Mouse (Mus musculus) stomach, embryonic 16.5 days (tissue): ENCODE measurements around the gene Ppdpf. TPM values are rescaled to one million over a fixed set of nuclear protein-coding genes. Genes with fewer than 3 reads are reported as not detected.
A peak's percentile ranks its signal among the peaks of the same experiment; 100 is the strongest.

Source experiments
- ATAC-seq: fragments of 200-750 bp; cut with Nextera tagmentation; 2 replicates; pipeline ENCODE4 v1.8.0; 2017; ENCODE audit warnings: moderate number of reproducible peaks, moderate TSS enrichment; ENCODE audit not compliant: insufficient read depth, low FRiP score
- H3K27ac ChIP-seq: fragments of 300-500 bp; sonication (generic); 2 replicates; pipeline ENCODE4 v1.5.1; 2014; ENCODE audit warnings: low read length
- H3K27me3 ChIP-seq: fragments of 300-500 bp; sonication (generic); 2 replicates; pipeline ENCODE4 v1.6.1; 2014; ENCODE audit warnings: low read length, control low read depth, mixed read lengths; ENCODE audit not compliant: control insufficient read depth, insufficient read depth
- H3K36me3 ChIP-seq: fragments of 300-500 bp; sonication (generic); 2 replicates; pipeline ENCODE4 v1.6.1; 2014; ENCODE audit warnings: low read length; ENCODE audit not compliant: control insufficient read depth, insufficient read depth
- H3K4me1 ChIP-seq: fragments of 300-500 bp; sonication (generic); 2 replicates; pipeline ENCODE4 v1.6.1; 2014; ENCODE audit warnings: low read length, control low read depth, mixed read lengths; ENCODE audit not compliant: control insufficient read depth, insufficient read depth
- H3K4me2 ChIP-seq: fragments of 300-500 bp; sonication (generic); 2 replicates; pipeline ENCODE4 v1.6.1; 2014; ENCODE audit warnings: low read depth, low read length, mixed read lengths
- H3K4me3 ChIP-seq: fragments of 300-500 bp; sonication (generic); replicated peaks from 2 replicates; pipeline ENCODE4 v1.5.1; 2014; ENCODE audit warnings: mild to moderate bottlenecking, low read length
- H3K9ac ChIP-seq: fragments of 300-500 bp; sonication (generic); 2 replicates; pipeline ENCODE4 v1.6.1; 2014; ENCODE audit warnings: low read length
- H3K9me3 ChIP-seq: fragments of 300-500 bp; sonication (generic); replicated peaks from 2 replicates; pipeline ENCODE4 v1.6.1; 2016; ENCODE audit warnings: low read length, control low read depth; ENCODE audit not compliant: control insufficient read depth
- WGBS: fragments of 180-500 bp; shearing (Covaris S2); extraction: QIAGEN DNeasy Blood & Tissue Kit; methylation state at CpG from one replicate; pipeline ENCODE4 v1.1.7; 2014; 5-methylcytosine and 5-hydroxymethylcytosine counted together
- polyA plus RNA-seq: library from polyadenylated mRNA; unstranded; fragments of >200 nt; fragmentation: Nextera tagmentation; extraction: Ambion mirVana; gene quantifications from 2 replicates; pipeline ENCODE4 v1.2.1, GENCODE M21; 2015

The Ppdpf gene
- polyA plus RNA-seq, 1 experiment from 2014 or later = 249 TPM

DNA sequence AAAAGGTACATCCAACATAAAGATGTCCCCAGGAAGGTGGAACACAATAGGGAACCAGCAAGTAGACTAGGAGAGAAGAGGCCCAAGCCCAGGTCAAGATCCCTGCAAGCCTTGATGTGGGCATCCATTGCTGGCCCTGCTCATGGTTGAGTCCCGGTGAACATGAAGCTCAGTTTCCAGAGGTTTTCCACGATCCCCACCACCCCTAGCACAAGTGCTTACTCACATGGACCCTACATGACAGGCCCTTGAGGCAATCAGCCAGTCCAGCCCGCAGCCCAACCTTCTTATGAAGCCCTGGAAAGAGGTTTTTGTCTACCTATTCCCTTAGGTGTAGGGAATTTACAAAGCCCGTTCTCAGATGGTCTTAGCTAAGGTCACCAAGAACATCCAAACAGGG, 29.9 kb upstream of the Ppdpf start:
- no peak for ATAC-seq
- Histone ChIP-seq H3K9me3 (no peaks in the 10 kb centered on the region), H3K4me3 (no peak overlapping the region), H3K4me2 (no peak overlapping the region), H3K27me3 (peaks cover 26% of the 10 kb centered on the region), H3K4me1 (no peaks in the 10 kb centered on the region), H3K36me3 (no peaks in the 10 kb centered on the region), H3K9ac (no peak overlapping the region), H3K27ac (no peak overlapping the region)
- WGBS = 76% methylated on average over 4 of the region's 4 CpGs

DNA sequence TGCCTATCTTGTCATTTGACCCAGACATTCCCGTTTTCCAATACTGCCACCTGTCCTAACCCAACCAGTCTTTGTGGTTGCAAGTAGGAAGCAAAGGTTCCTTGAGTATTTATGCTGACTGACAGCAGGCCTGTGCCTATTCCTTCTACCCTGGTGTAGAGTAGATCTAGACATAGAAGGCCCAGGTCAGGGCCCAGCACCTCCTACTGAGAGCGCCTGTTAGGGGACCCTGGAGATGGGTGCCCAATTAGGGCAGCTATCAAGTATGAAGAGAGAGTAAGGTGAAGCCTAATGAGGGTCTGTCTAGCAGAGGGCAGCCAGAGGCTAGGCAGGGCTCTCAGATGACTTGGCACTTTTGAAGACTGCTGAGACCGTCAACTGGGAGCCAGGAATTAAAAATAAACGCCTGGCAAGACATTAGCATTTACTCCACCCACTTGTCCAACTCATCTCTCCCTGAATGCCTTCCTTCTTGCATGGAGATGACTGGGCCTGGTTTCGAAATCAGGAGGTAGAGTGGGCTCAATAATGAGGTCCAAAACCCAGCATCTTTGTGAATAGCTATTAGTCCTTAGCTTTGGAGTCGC, 29.2 kb upstream of the Ppdpf start:
- Histone ChIP-seq H3K9me3 (no peaks in the 10 kb centered on the region), H3K4me2 (no peak overlapping the region), H3K9ac (no peak overlapping the region), H3K4me3 (no peak overlapping the region), H3K27me3 (peaks cover 26% of the 10 kb centered on the region), H3K4me1 (no peaks in the 10 kb centered on the region), H3K27ac (no peak overlapping the region), H3K36me3 (no peaks in the 10 kb centered on the region)
- ATAC-seq = no peak
- 67% methylated on average over 6 of the region's 6 CpGs for WGBS

DNA sequence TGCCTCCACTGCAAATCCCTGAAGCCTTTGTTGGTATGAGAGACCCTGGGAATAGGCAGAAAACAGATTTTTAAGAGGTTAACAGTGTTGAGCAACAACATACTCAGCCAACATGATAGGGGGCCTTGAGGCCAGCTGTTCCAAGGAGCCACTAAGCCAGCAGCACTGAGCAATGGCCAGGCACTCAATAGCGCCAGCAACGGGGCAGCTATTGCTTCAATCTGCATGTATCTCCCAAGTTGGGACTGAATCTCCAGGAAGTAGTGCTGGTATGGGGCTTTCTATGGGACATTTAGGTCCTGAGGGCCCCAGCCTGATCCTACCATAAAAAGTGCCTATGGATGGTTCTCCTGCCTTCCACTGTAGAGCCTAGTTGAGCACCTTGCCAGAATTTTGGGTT, 28.6 kb upstream of the Ppdpf start:
- peaks cover 26% of the 10 kb centered on the region for H3K27me3 ChIP-seq
- no peak overlapping the region for H3K9ac ChIP-seq
- no peak overlapping the region for H3K4me2 ChIP-seq
- H3K4me3 ChIP-seq = no peak overlapping the region
- H3K27ac ChIP-seq = no peak overlapping the region
- 89% methylated on average over 2 of the region's 2 CpGs for WGBS
- H3K4me1 ChIP-seq = no peaks in the 10 kb centered on the region
- H3K36me3 ChIP-seq = no peaks in the 10 kb centered on the region
- no peak for ATAC-seq
- H3K9me3 ChIP-seq = no peaks in the 10 kb centered on the region

DNA sequence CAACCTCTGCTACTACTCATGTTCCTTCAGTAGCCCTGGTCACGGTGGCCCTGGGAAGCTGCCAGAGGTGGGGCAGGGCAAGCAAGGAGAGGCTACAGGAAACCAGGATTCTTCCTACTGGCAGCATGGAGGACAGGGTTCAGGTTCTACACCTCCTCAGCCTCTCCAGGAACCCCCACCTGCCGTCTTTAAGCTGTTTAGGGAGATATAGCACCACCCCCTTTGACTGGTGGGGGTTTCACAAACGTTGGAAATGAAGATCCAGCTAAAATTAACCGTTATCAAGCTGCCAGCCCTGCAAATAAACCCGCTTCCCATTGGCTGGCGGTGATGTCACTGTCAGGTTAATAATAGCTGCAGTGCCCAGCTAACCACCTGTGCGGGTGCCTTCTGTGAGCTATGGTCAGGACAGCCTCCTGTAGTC, 27.9 kb upstream of the Ppdpf start:
- ATAC-seq = no peak
- H3K9ac ChIP-seq = no peak overlapping the region
- no peaks in the 10 kb centered on the region for H3K9me3 ChIP-seq
- H3K4me3 ChIP-seq = no peak overlapping the region
- peaks cover 23% of the 10 kb centered on the region for H3K27me3 ChIP-seq
- WGBS = 43% methylated on average over 7 of the region's 7 CpGs
- H3K36me3 ChIP-seq = no peaks in the 10 kb centered on the region
- no peaks in the 10 kb centered on the region for H3K4me1 ChIP-seq
- H3K27ac ChIP-seq = no peak overlapping the region
- no peak overlapping the region for H3K4me2 ChIP-seq

DNA sequence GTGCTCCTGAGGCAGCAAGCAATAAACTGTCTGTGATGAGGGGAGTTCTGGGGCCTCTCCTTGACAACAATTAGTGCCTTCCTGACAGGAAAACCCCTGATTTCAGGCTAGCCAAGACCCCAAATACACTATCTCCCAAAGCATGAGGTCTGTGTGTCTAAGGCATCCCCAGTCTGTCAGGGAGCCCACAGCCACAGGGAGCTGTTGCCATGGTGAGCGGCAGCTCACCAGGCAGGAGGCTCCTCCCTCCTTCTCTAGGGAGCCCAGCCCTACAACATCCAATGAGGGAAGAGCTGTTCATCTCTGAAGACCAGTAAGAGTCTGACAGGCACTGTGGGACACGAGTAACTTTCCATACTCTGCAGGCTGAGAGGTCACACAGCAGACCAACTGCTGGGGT, 27.3 kb upstream of the Ppdpf start:
- no peak overlapping the region for H3K9ac ChIP-seq
- ATAC-seq = 0 out of 2 replicates have a peak, but pooled peaks have one; percentile 37
- H3K4me3 ChIP-seq = no peak overlapping the region
- no peak overlapping the region for H3K27ac ChIP-seq
- peaks cover 23% of the 10 kb centered on the region for H3K27me3 ChIP-seq
- H3K4me1 ChIP-seq = no peaks in the 10 kb centered on the region
- H3K4me2 ChIP-seq = no peak overlapping the region
- 0% methylated on average over 2 of the region's 2 CpGs for WGBS
- H3K9me3 ChIP-seq = no peaks in the 10 kb centered on the region
- no peaks in the 10 kb centered on the region for H3K36me3 ChIP-seq

DNA sequence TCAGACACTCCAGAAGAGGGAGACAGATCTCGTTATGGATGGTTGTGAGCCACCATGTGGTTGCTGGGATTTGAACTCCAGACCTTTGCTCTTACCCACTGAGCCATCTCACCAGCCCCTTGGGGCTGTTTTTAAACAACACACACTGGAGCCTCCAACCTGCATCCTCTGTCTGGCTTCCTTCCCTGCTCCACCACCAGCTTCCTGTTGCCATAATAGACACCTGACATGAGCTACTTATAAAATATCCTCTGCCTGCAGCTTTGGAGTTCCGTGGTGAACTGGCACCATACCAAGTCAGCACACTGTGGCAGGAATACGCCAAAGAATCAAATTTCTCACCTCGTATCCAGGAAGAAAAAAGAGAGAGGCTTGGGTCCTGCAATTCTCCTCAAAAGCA, 26.2 kb upstream of the Ppdpf start:
- Histone ChIP-seq H3K9ac (no peak overlapping the region), H3K4me2 (no peak overlapping the region), H3K36me3 (no peaks in the 10 kb centered on the region), H3K4me3 (no peak overlapping the region), H3K27me3 (peaks cover 17% of the 10 kb centered on the region), H3K27ac (no peak overlapping the region), H3K9me3 (no peaks in the 10 kb centered on the region), H3K4me1 (no peaks in the 10 kb centered on the region)
- ATAC-seq = no peak
- WGBS = 63% methylated on average over 4 of the region's 4 CpGs

DNA sequence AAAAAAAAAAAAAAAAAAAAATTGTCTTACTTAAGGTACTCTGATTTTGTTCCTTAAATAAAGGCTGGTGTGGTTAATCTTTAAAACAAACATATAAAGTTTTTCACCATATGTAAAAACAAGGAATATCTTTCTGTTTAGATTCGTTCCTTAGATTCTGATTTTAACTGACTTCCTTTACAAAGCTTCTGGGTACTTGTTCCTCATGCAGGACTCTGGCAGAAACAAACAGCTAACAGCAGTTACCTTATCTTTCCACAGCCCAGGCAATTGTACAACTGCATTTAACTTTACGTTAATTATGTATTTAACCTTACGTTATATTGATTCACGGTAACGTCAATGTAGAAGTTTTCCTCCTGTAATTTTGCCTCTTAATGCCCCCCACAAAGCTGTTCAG, 20.6 kb upstream of the Ppdpf start:
- WGBS = 67% methylated on average over 5 of the region's 5 CpGs
- Histone ChIP-seq H3K36me3 (no peaks in the 10 kb centered on the region), H3K4me1 (no peaks in the 10 kb centered on the region), H3K9me3 (no peaks in the 10 kb centered on the region), H3K4me2 (no peak overlapping the region), H3K27me3 (no peaks in the 10 kb centered on the region), H3K4me3 (no peak overlapping the region), H3K9ac (no peak overlapping the region), H3K27ac (no peak overlapping the region)
- no peak for ATAC-seq

DNA sequence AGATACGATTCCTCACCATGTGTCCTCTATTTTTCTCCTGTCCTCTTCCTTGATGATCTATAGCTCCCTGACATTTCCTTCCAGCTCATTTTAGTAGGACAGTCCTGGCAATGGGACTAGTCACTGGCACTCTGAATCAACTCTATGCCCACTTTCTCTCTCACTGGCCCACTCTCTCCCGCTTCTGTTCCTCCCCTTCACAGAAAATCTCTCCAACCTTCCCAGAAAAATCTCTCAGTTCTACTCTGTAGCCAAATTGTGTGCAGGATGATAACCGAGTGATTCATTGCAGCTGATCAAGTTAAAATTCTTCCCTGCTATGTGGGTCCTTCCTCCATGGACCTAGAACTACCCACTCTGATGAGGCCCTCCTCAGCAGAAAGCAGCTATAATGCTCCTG, 12.4 kb upstream of the Ppdpf start:
- Histone ChIP-seq H3K27me3 (no peaks in the 10 kb centered on the region), H3K36me3 (no peaks in the 10 kb centered on the region), H3K9ac (no peak overlapping the region), H3K4me3 (no peak overlapping the region), H3K4me2 (no peak overlapping the region), H3K4me1 (no peaks in the 10 kb centered on the region), H3K9me3 (no peaks in the 10 kb centered on the region), H3K27ac (no peak overlapping the region)
- ATAC-seq = no peak
- 83% methylated on average over 3 of the region's 3 CpGs for WGBS

DNA sequence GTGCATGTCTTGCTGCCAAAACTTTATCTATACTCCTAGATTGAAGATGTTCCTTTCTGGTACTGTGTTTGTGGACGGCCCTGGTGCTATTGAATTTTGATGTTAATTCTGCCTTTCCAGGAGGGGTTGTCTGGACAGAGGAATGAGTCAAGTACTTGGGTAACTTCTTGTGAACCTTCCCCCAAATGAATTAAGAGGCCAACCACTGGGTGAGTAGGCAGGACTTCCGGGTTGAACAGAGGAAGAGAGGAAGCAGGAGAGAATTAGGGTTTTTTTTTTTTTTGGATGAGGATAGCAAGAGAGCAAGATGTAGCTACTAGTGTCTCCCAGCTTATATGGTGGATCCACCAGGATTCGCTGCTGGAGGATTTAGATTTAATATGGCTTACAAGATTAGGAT, 9.0 kb upstream of the Ppdpf start:
- Histone ChIP-seq H3K27ac (no peak overlapping the region), H3K4me1 (no peaks in the 10 kb centered on the region), H3K36me3 (no peaks in the 10 kb centered on the region), H3K4me2 (no peak overlapping the region), H3K27me3 (no peaks in the 10 kb centered on the region), H3K9me3 (no peaks in the 10 kb centered on the region), H3K4me3 (no peak overlapping the region), H3K9ac (no peak overlapping the region)
- 76% methylated on average over 3 of the region's 3 CpGs for WGBS
- no peak for ATAC-seq

DNA sequence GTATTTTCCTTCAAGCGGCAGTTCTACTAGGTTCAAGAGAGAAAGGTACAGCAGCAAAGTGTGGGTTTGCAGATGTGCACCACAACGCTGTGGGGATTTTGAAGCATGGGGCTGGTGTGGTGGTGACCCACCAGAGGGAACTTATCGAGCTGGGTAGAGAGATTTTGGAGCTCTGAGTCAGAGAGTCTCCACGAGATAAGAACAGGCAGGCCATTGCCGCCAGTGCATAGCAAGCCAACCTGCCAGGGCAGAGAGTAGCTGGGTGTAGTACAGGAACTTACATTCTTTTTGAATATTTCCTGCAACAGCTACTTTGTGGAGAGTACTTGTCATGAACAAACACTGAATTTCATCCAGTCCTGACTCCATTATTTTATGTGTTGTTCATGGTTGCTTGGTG, 8.6 kb upstream of the Ppdpf start:
- Histone ChIP-seq H3K4me1 (no peaks in the 10 kb centered on the region), H3K9ac (no peak overlapping the region), H3K4me2 (no peak overlapping the region), H3K4me3 (no peak overlapping the region), H3K9me3 (no peaks in the 10 kb centered on the region), H3K27ac (no peak overlapping the region), H3K27me3 (no peaks in the 10 kb centered on the region), H3K36me3 (no peaks in the 10 kb centered on the region)
- 73% methylated on average over 5 of the region's 5 CpGs for WGBS
- ATAC-seq = no peak
